ENCODE assay signal across 12 mouse cellular contexts in genomic region chr13:15985761-15986160, GRCm38 (mm10). TPM values are rescaled to one million over a fixed set of nuclear protein-coding genes. Genes with fewer than 3 reads are reported as not detected.
DNase-seq lines count a peak whose midpoint lies in the region; ATAC-seq and TF ChIP-seq lines count a peak whose summit lies in the region.
"Had no signal": no experiment of that assay in that cellular context is flagged by ENCODE, and none has a peak within 500 bp of the region (broad histone marks: within the 10 kb centered on the region; RNA-seq: fewer than 3 reads in every experiment).

No protein-coding gene starts in this region.

- H3K4me3 ChIP-seq in kidney, postnatal 0 days (replicated peaks; ENCODE audit: low read depth, low read length) = no peak overlapping the region
- no peak overlapping the region for H3K4me3 ChIP-seq in E14TG2a.4 (replicated peaks; ENCODE audit: low read length)
- no peak overlapping the region for H3K4me3 ChIP-seq in hindbrain, postnatal 0 days (ENCODE audit: low read length)
- H3K4me3 ChIP-seq in limb, embryonic 10.5 days = no peak overlapping the region

- no peak overlapping the region for H3K4me2 ChIP-seq in kidney, postnatal 0 days (ENCODE audit: low read length)
- no peak overlapping the region for H3K4me2 ChIP-seq in hindbrain, postnatal 0 days (ENCODE audit: low read depth, low read length)

- no peak overlapping the region for H3K9ac ChIP-seq in kidney, postnatal 0 days (ENCODE audit: low read depth, low read length)
- no peak overlapping the region for H3K9ac ChIP-seq in hindbrain, postnatal 0 days (replicated peaks; ENCODE audit: low read length)

- no peak overlapping the region for H3K27ac ChIP-seq in kidney, postnatal 0 days
- no peak overlapping the region for H3K27ac ChIP-seq in hindbrain, postnatal 0 days
- H3K27ac ChIP-seq in limb, embryonic 10.5 days = no peak overlapping the region

- no peaks in the 10 kb centered on the region for H3K27me3 ChIP-seq in kidney, postnatal 0 days (ENCODE audit: insufficient read depth, low read length)
- no peaks in the 10 kb centered on the region for H3K27me3 ChIP-seq in E14TG2a.4 (ENCODE audit: insufficient read depth, low read length)
- no peaks in the 10 kb centered on the region for H3K27me3 ChIP-seq in hindbrain, postnatal 0 days (ENCODE audit: insufficient read depth, low read length)
- H3K27me3 ChIP-seq in limb, embryonic 10.5 days (ENCODE audit: low read depth, poor library complexity, severe bottlenecking) = no peaks in the 10 kb centered on the region

- WGBS in kidney, postnatal 0 days = 69% methylated on average over 2 of the region's 2 CpGs
- WGBS in hindbrain, postnatal 0 days = 62% methylated on average over 2 of the region's 2 CpGs
- WGBS in limb, embryonic 10.5 days = 67% methylated on average over 2 of the region's 2 CpGs

- TF ChIP-seq CTCF in kidney, postnatal 0 days (IDR thresholded peaks at IDR 0.05; ENCODE audit: low read depth) = peak; percentile 62
- peak; percentile 26; the same call in 1 of the 2 replicates for TF ChIP-seq CTCF in E14TG2a.4 (conservative IDR thresholded peaks at IDR 0.05; ENCODE audit: low read length)
- peak; percentile 64 for TF ChIP-seq CTCF in hindbrain, postnatal 0 days (IDR thresholded peaks at IDR 0.05; ENCODE audit: low read depth)

- H3K36me3 ChIP-seq in kidney, postnatal 0 days (ENCODE audit: insufficient read depth, low read length) = no peaks in the 10 kb centered on the region
- H3K36me3 ChIP-seq in E14TG2a.4 (ENCODE audit: insufficient read depth, low read length) = no peaks in the 10 kb centered on the region
- no peaks in the 10 kb centered on the region for H3K36me3 ChIP-seq in hindbrain, postnatal 0 days (ENCODE audit: insufficient read depth, low read length)
- no peaks in the 10 kb centered on the region for H3K36me3 ChIP-seq in limb, embryonic 10.5 days

- no peaks in the 10 kb centered on the region for H3K4me1 ChIP-seq in kidney, postnatal 0 days (replicated peaks; ENCODE audit: insufficient read depth, low read length)
- no peaks in the 10 kb centered on the region for H3K4me1 ChIP-seq in E14TG2a.4 (replicated peaks; ENCODE audit: low read depth, low read length)
- H3K4me1 ChIP-seq in hindbrain, postnatal 0 days (ENCODE audit: insufficient read depth, low read length) = no peaks in the 10 kb centered on the region
- no peaks in the 10 kb centered on the region for H3K4me1 ChIP-seq in limb, embryonic 10.5 days

- H3K9me3 ChIP-seq in kidney, postnatal 0 days (replicated peaks; ENCODE audit: low read length) = no peaks in the 10 kb centered on the region
- H3K9me3 ChIP-seq in E14TG2a.4 (ENCODE audit: low read length) = no peaks in the 10 kb centered on the region
- no peaks in the 10 kb centered on the region for H3K9me3 ChIP-seq in hindbrain, postnatal 0 days (ENCODE audit: low read length)
- H3K9me3 ChIP-seq in limb, embryonic 10.5 days (replicated peaks) = no peaks in the 10 kb centered on the region

- peak; percentile 16 for DNase-seq in embryo, embryonic 10 days (ENCODE audit: low spot score)
- DNase-seq in embryo, embryonic 9.5 days (ENCODE audit: extremely low spot score) = no peak
- DNase-seq in kidney, postnatal 0 days (ENCODE audit: low spot score) = peak; percentile 21
- DNase-seq in kidney, postnatal 14 days = no peak
- peak; percentile 46 for DNase-seq in hindbrain, postnatal 0 days (ENCODE audit: low spot score)
- DNase-seq in testis, postnatal 14 days (ENCODE audit: low spot score) = no peak
- no peak for DNase-seq in limb, embryonic 10.5 days (ENCODE audit: low spot score)
- DNase-seq: B cell, adult 2 months; cerebellum, postnatal 14 days; kidney, adult 11 months; lung, adult 2 months had no signal

- no peak for ATAC-seq in kidney, postnatal 0 days (replicated peaks; ENCODE audit: low FRiP score, low read depth)
- ATAC-seq in hindbrain, postnatal 0 days = no peak

RNA-seq across cellular contexts. Expression of gene Inhba, which starts 25.9 kb away (rescaled TPM):
- 0.33 and 0.47 TPM in 2 replicates for polyA plus RNA-seq in kidney, postnatal 0 days (2015; fragmentation: Nextera tagmentation; extraction: Ambion mirVana)
- total RNA-seq in hindbrain, postnatal 0 days (2014; rRNA removed) = 0.14 and 0.47 TPM in 2 replicates
- polyA plus RNA-seq in hindbrain, postnatal 0 days (2015; fragmentation: Nextera tagmentation; extraction: Ambion mirVana) = 1.7 and 2.3 TPM in 2 replicates
- polyA plus RNA-seq in limb, embryonic 10.5 days (2016; fragmentation: Nextera tagmentation; extraction: Ambion mirVana) = 0.14 and 0.44 TPM in 2 replicates

Comparison
In these comparisons a context has a peak if more than half of its experiments do, and no peak if none do; other contexts are left out.
1. DNase-seq: peak in embryo, embryonic 10 days (single experiment), kidney, postnatal 0 days (single experiment) and hindbrain, postnatal 0 days (single experiment); none in embryo, embryonic 9.5 days (single experiment), kidney, postnatal 14 days (single experiment), testis, postnatal 14 days (single experiment) and limb, embryonic 10.5 days (single experiment).
2. Peak in every context shown above with its lines, with median percentiles within 50 percentile points of each other: CTCF ChIP-seq.